Mouse (Mus musculus): ENCODE data around the gene Vmn1r203.
"Not testable (repeated sequence)": the region's sequence is repeated elsewhere in the genome, so short reads cannot be mapped to it uniquely, and the experiment has no call there.

Gene Vmn1r203

DNA sequence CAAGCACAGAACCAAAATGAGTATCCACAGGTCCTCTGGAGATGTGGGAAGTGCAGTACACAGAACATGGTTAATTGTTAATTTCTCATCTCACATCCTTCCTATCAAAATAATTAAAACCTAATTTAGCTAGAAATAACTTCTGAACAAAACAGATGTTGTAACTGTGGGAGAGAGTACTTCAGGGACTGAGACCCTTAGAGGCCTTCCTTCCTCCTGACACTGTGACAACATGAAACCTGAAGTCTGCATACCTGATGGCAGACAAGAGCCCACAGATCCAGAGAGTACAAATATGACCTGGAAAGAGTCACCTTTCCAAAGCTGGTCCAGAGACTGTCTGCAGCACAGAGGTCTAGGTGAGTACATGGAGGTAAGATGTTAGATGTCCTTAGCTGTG lies at the start of gene Vmn1r203:
Gene Vmn1r203, plus strand, starts transcription at position 301 of the 400 bp plus-strand sequence.
- DNase-seq (ENCODE audit: low read depth, low spot score): no peak

DNA sequence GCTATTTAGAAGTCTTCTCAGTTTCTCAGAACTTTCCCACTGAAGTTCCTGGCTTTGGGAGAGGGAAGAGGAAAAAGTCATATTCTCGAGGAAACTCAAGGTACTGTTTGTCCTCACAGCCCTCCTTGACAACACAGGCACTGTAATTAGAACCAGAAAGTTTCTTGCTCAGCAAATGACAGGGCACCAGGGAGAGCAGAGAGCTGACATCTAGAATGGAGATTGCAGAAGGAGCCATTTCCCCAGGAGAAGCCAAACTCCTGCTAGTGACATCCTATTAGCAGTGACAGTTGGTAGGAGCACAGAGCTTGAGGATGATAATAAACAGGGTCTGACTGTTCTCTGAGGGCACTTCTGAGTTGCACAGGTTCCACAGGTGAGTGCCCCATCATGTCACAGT lies 46.3 kb upstream of the Vmn1r203 start, which contains the start of gene Vmn1r201:
Gene Vmn1r201, plus strand, starts transcription at position 301 of the 400 bp plus-strand sequence.
- DNase-seq (ENCODE audit: low read depth, low spot score): no peak

DNA sequence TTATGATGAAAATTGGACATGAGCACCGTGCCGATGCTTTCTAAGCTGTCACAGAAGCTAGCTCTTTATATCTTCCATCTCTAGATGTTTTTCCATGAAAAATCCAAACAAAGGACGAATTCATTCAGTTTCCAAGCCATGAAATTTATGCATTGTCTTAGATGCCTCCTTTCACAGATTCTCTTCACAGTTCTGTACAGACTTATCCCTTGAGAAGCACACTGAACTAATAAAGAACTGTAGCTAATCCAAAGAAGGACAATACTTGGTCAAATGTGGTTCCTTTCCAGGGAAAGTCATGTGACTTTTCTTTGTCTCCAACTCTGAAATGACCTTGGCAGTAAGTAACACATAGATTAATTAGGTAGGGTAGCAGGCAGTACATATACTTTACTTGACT lies 15.5 kb upstream of the Vmn1r203 start:
- DNase-seq (ENCODE audit: low read depth, low spot score): no peak

DNA sequence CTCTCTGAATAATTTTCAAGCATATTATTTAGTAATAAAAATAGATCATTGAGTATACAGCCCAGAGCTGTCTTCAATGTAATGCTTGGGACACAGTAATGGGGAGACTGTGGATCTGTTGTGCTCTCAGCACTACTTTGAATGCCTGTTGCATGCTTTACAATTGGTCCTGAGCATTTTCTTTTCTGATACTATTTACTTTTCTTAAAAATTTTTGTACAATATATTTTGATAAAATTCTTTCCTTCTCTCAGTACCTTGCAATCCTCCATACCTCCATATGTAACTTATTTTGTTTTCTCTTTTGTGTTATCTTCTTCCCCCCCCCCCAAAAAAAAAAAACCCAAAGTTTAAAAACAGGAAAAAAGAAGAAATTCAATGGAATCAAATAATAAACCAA lies 12.6 kb upstream of the Vmn1r203 start, which contains the start of gene Vmn1r202:
Gene Vmn1r202, minus strand, starts transcription at position 101 of the 400 bp plus-strand sequence.
- DNase-seq (ENCODE audit: low read depth, low spot score): no peak

DNA sequence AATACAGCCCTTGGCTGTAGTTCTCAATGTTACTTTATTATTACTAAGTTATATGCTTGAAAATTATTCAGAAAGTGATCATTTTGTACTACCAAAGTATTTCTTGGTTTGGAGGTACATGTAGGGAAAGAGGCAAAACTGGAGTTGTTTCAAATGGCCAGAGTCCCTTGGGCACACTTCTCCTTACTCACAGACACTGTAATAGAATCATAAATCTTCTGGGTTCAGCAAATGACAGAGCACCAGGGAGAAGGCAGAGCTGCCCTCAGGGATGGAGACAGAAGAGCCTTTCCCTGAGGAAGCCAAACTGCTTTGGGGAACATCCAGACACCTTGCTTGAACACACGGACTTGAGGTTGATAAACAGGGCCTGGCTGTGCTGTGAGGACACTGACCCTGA lies 35.0 kb downstream of the Vmn1r203 start, which contains the start of gene Vmn1r204:
Gene Vmn1r204, plus strand, starts transcription at position 301 of the 400 bp plus-strand sequence.
- DNase-seq (ENCODE audit: low read depth, low spot score): not testable (repeated sequence)

DNA sequence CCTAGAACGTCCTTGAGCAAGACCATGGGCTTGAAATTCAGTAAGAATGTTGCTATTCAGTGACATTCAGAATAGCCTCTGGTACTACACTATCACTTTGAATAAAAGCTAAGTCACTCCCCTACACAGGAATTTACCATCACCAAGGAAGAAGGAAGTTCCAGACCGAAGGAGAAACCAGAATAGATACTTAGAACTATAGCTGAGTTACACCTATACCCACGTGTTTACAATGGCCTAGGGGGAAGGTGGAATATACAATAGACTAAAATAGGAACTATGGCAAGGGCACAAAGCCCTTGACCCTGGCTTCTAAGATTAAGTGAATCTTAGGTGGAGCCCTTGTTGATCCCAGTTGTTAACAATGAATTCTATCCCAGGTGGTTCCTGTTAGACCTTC lies 57.0 kb downstream of the Vmn1r203 start:
- not testable (repeated sequence) for DNase-seq (ENCODE audit: low read depth, low spot score)

Data from retina, adult 2 months (tissue).